Mouse (Mus musculus): Measurements from ENCODE around the gene Wdr95. TPM values are rescaled to one million over a fixed set of nuclear protein-coding genes. Genes with fewer than 3 reads are reported as not detected.
"Not testable (repeated sequence)": the region's sequence is repeated elsewhere in the genome, so short reads cannot be mapped to it uniquely, and the experiment has no call there.

The Wdr95 gene
- polyA plus RNA-seq, 3 experiments from 2014 or later, result 3.0 TPM; not detected in 2

- ATAC-seq, result no peak
These were observed 7.7 kb upstream of the Wdr95 start for GRCm38 (mm10) chr5:149520806-149521205.

- no peak for ATAC-seq
These were observed 4.6 kb upstream of the Wdr95 start for GRCm38 (mm10) chr5:149523856-149524241.

- ATAC-seq, result peak; percentile 57
These were observed 4.1 kb upstream of the Wdr95 start for GRCm38 (mm10) chr5:149524242-149524858.

DNA sequence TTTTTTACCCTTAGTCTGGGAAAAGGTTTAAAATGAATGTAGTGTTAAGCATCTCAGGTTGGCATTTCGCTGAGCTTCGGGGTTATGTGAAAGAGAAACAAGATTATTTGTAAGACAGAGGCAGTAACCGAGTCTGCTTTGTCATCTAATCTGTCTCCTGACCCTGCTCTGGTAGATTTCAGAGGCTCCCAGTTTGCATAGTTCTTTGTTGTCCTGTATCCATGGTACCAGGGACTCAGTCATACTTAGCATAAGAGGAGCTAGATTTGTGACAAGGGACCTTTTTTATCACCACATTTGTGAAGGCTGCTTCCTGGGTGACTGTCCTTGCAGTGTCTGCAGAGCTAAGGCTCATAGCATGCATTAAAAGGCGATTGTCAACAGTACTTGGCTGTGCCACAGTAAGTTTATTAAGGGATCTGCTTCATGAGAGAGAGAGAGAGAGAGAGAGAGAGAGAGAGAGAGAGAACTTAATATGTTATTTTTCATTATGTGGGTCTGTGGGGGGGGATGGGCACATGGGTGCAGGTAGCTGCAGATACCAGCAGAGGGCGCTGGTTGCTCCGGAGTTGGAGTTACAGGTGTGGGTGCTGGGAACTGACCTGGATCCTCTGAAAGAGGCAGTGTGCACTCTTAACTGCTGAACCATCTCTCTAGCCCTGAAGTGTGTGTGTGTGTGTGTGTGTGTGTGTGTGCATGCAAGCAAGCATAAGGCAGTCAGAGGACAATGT is 3.3 kb upstream of the Wdr95 start:
- ATAC-seq, result peak; percentile 19

GRCm38 (mm10) chr5:149526467-149526951 is 2.0 kb upstream of the Wdr95 start:
- peak; percentile 79 for ATAC-seq

- not testable (repeated sequence) for ATAC-seq
These were observed 1.2 kb upstream of the Wdr95 start for GRCm38 (mm10) chr5:149527292-149527691.

DNA sequence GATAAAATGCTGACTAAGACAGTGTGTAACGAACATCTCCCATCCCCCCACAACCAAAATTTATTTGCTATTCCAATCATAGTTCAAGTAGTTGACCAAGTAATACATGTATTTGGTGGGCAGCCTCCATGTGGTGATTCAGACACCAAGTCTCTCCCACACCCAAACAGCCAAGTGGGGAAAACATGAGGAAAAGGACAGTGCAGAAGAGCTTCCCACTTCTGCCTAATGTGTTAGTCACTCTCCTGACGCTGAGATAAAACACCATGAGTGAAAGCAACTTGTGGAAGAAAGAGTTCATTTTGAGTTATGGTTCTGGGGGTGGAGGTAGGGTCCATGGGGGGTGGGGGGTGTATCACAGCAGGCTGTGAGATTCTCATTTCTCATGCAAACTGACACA is 5.4 kb downstream of the Wdr95 start:
- ATAC-seq, result no peak

- ATAC-seq, result no peak
These were observed 7.5 kb downstream of the Wdr95 start for GRCm38 (mm10) chr5:149536005-149536404.

DNA sequence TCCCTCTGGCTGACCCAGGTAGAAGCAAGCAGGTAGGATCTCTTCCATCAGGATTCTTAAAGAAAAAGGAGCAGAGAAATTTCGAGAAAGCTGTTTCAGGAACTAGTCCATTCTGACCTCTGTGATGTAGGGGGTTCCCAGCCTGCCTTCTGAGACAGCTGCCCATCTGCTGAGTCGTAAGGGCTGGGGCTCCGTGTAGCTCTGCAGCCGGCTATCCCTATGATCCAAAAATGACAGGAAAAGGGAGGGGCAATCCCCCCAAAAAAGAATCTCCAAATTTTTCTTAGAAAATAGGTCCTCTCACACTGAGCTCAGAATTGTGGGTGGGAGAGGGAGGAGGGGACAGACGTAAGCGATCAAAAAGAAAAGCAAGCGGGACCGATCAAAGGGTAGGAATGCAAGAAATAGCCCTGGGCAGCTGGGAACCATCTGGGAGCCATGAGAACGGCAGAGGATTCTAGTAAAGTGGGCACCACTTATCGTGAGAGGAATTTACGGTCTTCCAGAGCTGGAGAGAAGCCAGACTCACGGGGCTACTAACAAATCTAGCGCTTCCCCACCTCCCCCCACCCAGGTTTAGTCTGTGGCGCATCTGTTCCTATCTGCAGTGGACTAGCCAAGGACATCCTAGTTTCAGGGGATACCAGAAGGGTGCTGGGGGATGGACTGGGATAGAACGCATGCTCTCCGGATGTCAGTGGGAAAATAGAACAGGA is 9.5 kb downstream of the Wdr95 start:
- no peak for ATAC-seq

GRCm38 (mm10) chr5:149538531-149538930 is 10.1 kb downstream of the Wdr95 start:
- ATAC-seq, result no peak

GRCm38 (mm10) chr5:149539051-149539450 is 10.6 kb downstream of the Wdr95 start:
- no peak for ATAC-seq

- no peak for ATAC-seq
These were observed 22.7 kb downstream of the Wdr95 start for GRCm38 (mm10) chr5:149551179-149551578.

- ATAC-seq, result no peak
These were observed 24.3 kb downstream of the Wdr95 start for GRCm38 (mm10) chr5:149552742-149553141.

DNA sequence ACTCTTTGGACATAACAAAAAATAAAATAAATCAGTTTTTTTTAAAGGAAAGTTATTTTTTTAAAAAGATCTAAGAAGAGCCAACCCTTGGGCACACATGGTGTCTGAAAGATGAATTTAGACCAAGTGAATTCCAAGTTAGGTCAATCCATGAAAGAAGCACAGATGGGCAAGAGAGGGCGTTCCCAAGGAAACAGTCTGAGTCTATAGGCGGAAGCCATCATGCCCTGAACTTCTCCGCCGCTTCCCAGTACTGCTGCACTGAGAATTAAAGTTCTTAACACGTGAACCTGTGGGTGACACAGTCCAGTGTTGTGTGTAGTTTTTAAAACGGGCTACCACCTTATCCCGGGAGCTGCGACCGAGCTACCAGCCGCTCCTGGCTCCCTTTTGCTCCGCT is 24.9 kb downstream of the Wdr95 start:
- ATAC-seq, result no peak

DNA sequence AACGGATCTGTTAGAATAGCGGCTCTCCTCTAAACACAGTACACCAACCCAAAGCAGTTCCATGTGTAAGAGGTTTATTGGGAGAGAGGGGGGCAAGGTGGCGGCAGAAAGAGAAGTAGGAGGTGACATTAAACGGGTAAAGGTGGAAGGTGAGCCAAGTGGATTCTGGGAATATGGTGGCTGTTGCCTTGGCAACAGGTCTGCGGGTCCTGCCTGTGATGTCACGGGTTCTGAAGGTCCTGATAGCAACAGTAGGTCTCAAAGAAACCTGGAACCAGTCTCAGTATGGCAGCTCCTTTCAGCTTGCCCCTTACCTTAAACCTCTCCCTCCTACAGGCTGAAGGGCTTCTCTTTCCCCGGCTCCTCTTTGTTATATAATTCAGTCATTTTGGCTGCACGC is 25.9 kb downstream of the Wdr95 start:
- ATAC-seq, result no peak

DNA sequence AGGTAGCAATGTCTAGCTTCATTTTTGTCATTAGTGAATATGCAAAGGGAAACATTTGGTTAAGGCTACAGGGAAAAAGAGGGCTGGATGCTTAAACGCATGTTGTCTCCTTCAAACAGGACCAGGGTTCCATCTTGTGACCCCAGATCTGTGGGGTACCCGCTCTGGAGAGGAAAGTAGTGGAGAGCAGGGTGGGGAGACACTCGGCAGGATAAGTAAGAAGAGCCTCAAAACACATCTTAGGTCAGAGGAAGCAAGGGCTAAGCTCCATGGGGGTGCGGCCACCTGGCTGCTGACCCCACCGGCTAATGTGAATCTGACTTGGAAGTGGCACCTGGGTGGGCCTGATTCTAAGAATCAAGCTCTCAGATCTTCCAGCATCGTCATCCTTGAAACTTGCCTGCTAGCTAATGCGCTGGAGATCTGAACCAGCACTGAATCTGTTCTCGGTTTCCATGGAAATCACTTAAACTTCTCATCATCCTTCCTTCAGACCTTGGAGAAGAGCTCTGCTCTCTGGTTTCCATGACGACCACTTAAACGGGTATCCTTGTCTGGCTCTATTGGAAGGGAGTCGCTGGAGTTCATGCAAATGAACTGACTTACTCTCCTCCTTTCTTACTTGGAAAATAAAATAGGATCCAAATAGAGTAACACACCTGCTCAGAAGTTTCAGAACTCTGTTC is 32.6 kb downstream of the Wdr95 start:
- ATAC-seq, result no peak

DNA sequence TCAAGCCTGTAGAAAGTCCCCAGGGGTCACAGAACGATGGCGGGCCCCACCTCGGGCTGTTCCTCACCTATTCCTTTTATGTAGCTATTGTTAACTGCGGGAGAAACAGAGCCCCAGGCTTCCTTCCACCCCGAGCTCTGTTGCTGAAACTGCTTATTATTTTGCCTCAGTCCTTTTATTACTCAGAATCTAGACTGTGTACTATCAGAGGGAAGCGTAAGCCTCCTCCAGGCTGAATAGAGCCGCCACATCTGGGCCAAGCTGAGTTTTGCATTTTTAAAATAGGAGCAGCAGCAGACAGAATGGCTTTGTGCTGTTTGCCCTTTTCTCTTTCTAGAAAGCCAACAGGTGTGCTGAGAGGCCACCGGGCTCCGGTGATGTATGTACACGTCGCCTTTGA is 37.5 kb downstream of the Wdr95 start:
- ATAC-seq, result no peak

DNA sequence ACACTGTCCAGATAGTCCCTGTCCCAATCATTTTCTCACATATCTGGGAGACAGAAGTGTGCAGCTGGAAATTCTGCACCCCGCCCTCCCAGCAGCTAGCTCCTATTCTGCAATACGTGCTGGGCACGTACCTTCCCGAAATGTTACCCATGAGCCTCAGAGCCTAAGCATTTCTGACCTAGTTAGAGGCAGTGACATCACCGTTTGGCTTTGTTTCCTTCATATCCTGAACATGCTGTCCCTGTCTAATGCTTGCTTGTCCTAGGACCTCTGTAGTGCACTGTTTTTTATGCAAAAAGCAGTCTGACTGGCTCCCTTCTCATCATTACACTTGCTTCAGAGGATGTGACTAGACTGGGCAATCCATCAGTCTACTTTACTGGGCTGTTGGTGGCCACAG is 38.5 kb downstream of the Wdr95 start:
- no peak for ATAC-seq

DNA sequence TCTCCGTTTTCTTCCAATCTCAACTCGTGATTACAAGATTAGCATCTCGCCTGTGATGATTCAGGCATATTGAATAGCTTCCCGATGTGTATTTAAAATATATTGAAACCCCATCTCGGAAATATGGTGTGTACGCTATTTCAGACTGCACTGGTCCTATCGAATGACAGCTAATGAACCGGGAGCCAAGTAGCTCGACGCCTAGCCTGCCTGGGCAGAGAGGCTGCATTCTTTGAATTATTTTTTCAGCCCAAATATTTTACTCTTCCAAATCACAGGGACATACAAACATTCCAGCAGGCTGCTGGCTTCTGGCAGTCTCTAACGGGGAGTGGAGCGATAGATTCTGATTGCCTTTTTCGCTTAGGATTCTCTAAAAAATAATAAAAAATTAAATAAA is 40.5 kb downstream of the Wdr95 start:
- ATAC-seq, result no peak

GRCm38 (mm10) chr5:149576977-149577376 is 48.5 kb downstream of the Wdr95 start:
- ATAC-seq, result no peak

DNA sequence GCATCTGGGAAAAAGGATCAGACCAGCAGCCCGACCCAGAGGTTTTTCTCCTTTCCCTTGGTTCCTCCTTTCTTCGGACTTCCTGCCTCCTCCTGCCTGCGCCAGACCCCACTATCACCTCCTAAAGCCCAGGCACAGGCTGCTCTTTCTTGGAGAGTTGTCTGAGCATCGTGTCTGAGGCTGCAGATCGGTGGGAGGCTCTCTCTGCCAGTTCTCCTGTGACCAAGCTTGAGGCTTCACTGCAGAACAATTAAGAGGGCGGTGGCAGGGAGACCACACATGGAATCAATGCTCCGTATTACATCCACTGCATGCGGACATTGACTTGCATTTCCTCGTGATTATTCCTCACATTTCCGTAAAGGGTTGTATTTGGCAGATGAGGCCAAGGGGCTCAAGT is 49.0 kb downstream of the Wdr95 start:
- no peak for ATAC-seq

GRCm38 (mm10) chr5:149582642-149583262 is 54.3 kb downstream of the Wdr95 start:
- no peak for ATAC-seq

DNA sequence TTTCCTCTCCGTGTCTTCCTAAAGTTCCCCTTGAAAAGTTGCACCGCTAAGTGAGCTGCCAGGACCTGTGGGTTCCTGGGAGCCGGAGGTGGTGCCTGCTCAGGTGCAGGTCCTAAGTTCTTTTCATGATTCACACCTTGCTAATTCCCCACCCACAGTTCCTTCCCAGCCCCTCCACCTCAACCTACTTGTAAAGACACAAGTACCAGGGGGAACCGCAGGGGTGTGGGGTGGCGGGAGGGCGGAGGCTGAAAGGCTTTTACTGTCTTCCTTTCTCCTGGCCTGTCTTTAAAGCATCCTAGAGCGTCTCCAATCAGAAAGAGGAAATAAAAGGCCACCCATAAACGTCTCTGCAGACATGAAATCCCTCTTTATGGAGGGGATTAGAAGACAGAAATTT is 55.0 kb downstream of the Wdr95 start:
- no peak for ATAC-seq

Data from inflammation-experienced regulatory T-cells, adult 6 months (primary cell).